Mouse (Mus musculus): ENCODE data around the gene Uck1.

- TF ChIP-seq CTCF (IDR thresholded peaks at IDR 0.05; ENCODE audit: control insufficient read depth, insufficient read depth, insufficient replicate concordance, low read depth, low read length) (no peak), POLR2A (IDR thresholded peaks at IDR 0.05; ENCODE audit: control insufficient read depth, low read depth, low read length) (no peak)
Measured at GRCm38 (mm10) chr2:32222057-32222456, 37.9 kb downstream of the Uck1 start.

All from testis, adult 2 months (tissue).